Mouse (Mus musculus): Measurements from ENCODE around the gene Gm20850. TPM values are rescaled to one million over a fixed set of nuclear protein-coding genes. Genes with fewer than 3 reads are reported as not detected.

Gm20850 gene
- polyA plus RNA-seq (2021; fragmentation: Nextera tagmentation) = not detected in 2 replicates
- long read RNA-seq, experiment 1 = 0 reads
- long read RNA-seq, experiment 2 = 0 reads

GRCm38 (mm10) chrY:75715022-75715421, at the start of gene Gm20850:
TSS of gene Gm20850 (plus strand) at chrY:75715322.

